1 mouse cellular context compared by ENCODE assay signal in genomic region chr14:54714121-54714520, GRCm38 (mm10).
TF ChIP-seq lines count a peak whose summit lies in the region.

No protein-coding gene starts in this region.

TF ChIP-seq in MEL, 35 proteins besides CTCF, POLR2A, EP300 and RAD21 (continued from another document):
- TF ChIP-seq BHLHE40 (IDR thresholded peaks at IDR 0.05; ENCODE audit: borderline replicate concordance, low read depth, low read length) = no peak
- TF ChIP-seq SMC3 (IDR thresholded peaks at IDR 0.05; ENCODE audit: low read depth, low read length) = peak; percentile 100
- TF ChIP-seq TAL1 (IDR thresholded peaks at IDR 0.05; ENCODE audit: low read length) = no peak
- no peak for TF ChIP-seq TBP (IDR thresholded peaks at IDR 0.05; ENCODE audit: low read depth, low read length)
- no peak for TF ChIP-seq POLR2AphosphoS5 (IDR thresholded peaks at IDR 0.05; ENCODE audit: borderline replicate concordance, low read depth, low read length)
- peak; percentile 46; the same call in 1 of the 2 replicates for TF ChIP-seq MYC (IDR thresholded peaks at IDR 0.05; ENCODE audit: low read depth, low read length)
- TF ChIP-seq SIN3A (IDR thresholded peaks at IDR 0.05; ENCODE audit: low read length) = peak; percentile 85
- 0 out of 2 replicates have a peak, but pooled peaks have one; percentile 29 for TF ChIP-seq GATA1 (IDR thresholded peaks at IDR 0.05; ENCODE audit: low read depth, low read length)
- no peak for TF ChIP-seq KAT2A (conservative IDR thresholded peaks at IDR 0.05; ENCODE audit: low read depth, low read length)
- TF ChIP-seq NELFE (IDR thresholded peaks at IDR 0.05; ENCODE audit: low read depth, low read length) = no peak
